Mouse (Mus musculus) heart, embryonic 15.5 days (tissue): ENCODE data around the gene Psapl1. TPM values are rescaled to one million over a fixed set of nuclear protein-coding genes. Genes with fewer than 3 reads are reported as not detected.

Experiments
- ATAC-seq: fragments of 200-750 bp; cut with Nextera tagmentation; replicated peaks from 2 replicates; pipeline ENCODE4 v1.8.0; 2017; ENCODE audit warnings: low read depth, moderate TSS enrichment; ENCODE audit not compliant: insufficient number of reproducible peaks, insufficient read depth, low FRiP score
- H3K27ac ChIP-seq: fragments of 300-500 bp; sonication (generic); 2 replicates; pipeline ENCODE4 v1.5.1; 2015; ENCODE audit warnings: mild to moderate bottlenecking, inconsistent platforms
- H3K27me3 ChIP-seq: fragments of 300-500 bp; sonication (generic); 2 replicates; pipeline ENCODE4 v1.6.1; 2015; ENCODE audit warnings: inconsistent platforms
- H3K36me3 ChIP-seq: fragments of 300-500 bp; sonication (generic); 2 replicates; pipeline ENCODE4 v1.6.1; 2015; ENCODE audit warnings: mild to moderate bottlenecking, inconsistent platforms
- H3K4me1 ChIP-seq: fragments of 300-500 bp; sonication (generic); replicated peaks from 2 replicates; pipeline ENCODE4 v1.6.1; 2015; ENCODE audit warnings: inconsistent platforms
- H3K4me2 ChIP-seq: fragments of 300-500 bp; sonication (generic); 2 replicates; pipeline ENCODE4 v1.6.1; 2015; ENCODE audit warnings: inconsistent platforms, mild to moderate bottlenecking, moderate library complexity
- H3K4me3 ChIP-seq: fragments of 300-500 bp; sonication (generic); 2 replicates; pipeline ENCODE4 v1.5.1; 2015; ENCODE audit warnings: mild to moderate bottlenecking, inconsistent platforms
- H3K9ac ChIP-seq: fragments of 300-500 bp; sonication (generic); 2 replicates; pipeline ENCODE4 v1.6.1; 2015; ENCODE audit warnings: mild to moderate bottlenecking, inconsistent platforms
- H3K9me3 ChIP-seq: fragments of 300-500 bp; sonication (generic); replicated peaks from 2 replicates; pipeline ENCODE4 v1.6.1; 2016; ENCODE audit warnings: inconsistent platforms
- WGBS: fragments of 180-500 bp; shearing (Covaris S2); methylation state at CpG from one replicate; pipeline ENCODE4 v1.1.7; 2015; ENCODE audit warnings: mixed read lengths; 5-methylcytosine and 5-hydroxymethylcytosine counted together
- polyA plus RNA-seq: library from polyadenylated mRNA; unstranded; fragments of >200 nt; fragmentation: Nextera tagmentation; extraction: Ambion mirVana; gene quantifications from 2 replicates; pipeline ENCODE4 v1.2.1, GENCODE M21; 2015

Psapl1 gene
- polyA plus RNA-seq: 0.13 and 0.20 TPM in 2 replicates

DNA sequence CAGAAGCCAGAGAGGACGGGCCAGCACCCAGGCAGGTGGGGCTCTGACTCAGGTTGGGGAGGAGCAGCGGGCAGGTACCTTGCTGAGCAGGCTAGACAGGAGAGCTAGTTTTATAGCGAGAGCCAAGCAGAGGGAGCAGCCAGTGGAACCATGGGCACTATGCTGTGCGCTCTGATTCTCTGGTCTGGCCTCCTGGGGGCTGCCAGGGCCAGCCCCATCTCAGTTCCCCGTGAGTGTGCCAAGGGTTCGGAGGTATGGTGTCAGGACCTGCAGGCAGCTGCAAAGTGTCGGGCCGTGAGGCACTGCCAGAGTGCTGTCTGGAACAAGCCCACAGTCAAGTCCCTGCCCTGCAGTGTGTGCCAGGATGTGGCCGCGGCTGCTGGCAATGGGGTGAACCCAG lies at the start of gene Psapl1:
Psapl1 (plus strand) TSS at position 106 of the 400 bp plus-strand sequence.
- no peaks in the 10 kb centered on the region for H3K9me3 ChIP-seq
- no peak within 1 kb of the TSS for H3K9ac ChIP-seq
- no peak within 1 kb of the TSS for H3K4me2 ChIP-seq
- no peak for ATAC-seq
- 85% methylated on average over 10 of the region's 10 CpGs for WGBS
- no peak within 1 kb of the TSS for H3K4me3 ChIP-seq
- no peaks in the 10 kb centered on the region for H3K36me3 ChIP-seq
- H3K27me3 ChIP-seq: no peaks in the 10 kb centered on the region
- no peak within 1 kb of the TSS for H3K27ac ChIP-seq
- peaks cover 6% of the 10 kb centered on the region for H3K4me1 ChIP-seq

DNA sequence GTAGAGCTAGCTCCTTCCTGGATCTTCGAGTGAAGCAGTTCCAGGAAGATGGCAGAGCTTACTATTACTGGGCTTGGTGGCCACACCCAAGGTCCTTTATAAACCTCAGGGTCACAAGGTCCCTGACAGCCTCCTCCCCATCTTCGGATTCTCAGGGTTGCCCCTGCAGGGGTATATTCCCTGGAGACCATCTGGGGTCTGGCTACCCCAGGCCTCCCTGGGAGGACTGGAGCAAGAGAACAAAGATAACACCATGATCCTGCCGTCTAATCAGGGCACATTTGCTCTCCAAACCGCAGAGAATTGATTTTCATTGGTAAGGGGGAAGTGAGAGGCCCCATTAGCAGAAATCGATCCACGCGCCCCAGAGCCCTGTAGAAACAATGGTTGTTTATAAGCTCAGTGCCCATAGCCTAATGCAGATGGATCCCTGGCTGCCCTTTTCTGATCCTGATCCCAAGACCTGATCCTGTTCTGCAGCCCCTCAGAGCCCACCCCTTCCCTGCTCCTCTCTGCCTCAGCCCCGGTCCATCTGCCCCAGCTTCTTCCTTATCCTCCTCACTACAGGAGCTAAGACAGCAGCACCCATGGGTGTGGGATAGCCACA lies 48.8 kb upstream of the Psapl1 start:
- Histone ChIP-seq H3K4me3 (no peak overlapping the region), H3K9ac (no peak overlapping the region), H3K4me2 (no peak overlapping the region), H3K27me3 (no peaks in the 10 kb centered on the region), H3K36me3 (no peaks in the 10 kb centered on the region), H3K27ac (no peak overlapping the region), H3K9me3 (no peaks in the 10 kb centered on the region), H3K4me1 (no peaks in the 10 kb centered on the region)
- ATAC-seq: no peak
- WGBS: 62% methylated on average over 8 of the region's 8 CpGs

DNA sequence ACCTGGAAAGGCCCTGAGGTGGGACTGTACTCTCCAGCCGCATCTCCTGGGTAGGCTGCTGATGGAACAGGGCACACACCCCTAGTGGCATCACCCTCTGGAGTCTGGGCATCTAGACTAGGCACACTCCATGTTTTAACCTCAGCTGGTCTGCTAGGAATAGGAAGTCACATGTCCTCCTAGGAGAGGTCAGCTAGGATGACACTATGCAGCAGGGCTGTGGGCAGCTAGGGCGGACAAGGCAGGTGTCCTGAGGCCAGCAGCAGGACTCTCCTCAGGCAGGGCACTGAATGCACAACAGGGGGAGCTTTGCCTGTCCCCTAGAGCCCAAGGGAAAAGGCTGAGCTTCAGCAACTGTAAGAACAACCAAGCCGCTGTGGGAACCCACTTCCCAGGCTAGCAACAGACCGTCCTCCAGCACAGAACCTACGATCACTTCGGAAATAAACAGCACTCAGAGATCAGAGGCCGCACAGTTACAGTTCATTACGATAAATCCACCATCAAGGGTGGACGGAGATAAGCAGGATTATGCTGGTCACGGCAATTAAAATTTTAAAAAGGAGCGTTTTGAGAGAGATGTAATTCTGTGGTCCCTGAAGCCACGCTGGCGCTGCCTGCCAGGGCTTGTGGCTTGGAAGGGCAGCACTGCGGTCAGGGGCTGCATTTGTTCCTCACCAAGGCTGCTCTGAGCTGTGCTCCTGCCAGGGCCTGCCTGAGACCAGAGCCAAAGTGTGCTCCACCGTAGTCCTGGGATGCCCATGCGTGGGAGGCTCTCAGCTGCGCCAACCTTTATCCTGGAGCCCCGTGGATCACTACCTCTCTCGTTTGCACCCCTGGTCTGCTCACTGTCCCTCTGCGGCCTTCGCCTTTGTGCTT lies 38.2 kb upstream of the Psapl1 start:
- Histone ChIP-seq H3K27ac (no peak overlapping the region), H3K36me3 (no peaks in the 10 kb centered on the region), H3K9me3 (no peaks in the 10 kb centered on the region), H3K4me3 (no peak overlapping the region), H3K4me2 (no peak overlapping the region), H3K9ac (no peak overlapping the region), H3K4me1 (peaks cover 19% of the 10 kb centered on the region), H3K27me3 (no peaks in the 10 kb centered on the region)
- no peak for ATAC-seq
- 84% methylated on average over 21 of the region's 21 CpGs for WGBS

DNA sequence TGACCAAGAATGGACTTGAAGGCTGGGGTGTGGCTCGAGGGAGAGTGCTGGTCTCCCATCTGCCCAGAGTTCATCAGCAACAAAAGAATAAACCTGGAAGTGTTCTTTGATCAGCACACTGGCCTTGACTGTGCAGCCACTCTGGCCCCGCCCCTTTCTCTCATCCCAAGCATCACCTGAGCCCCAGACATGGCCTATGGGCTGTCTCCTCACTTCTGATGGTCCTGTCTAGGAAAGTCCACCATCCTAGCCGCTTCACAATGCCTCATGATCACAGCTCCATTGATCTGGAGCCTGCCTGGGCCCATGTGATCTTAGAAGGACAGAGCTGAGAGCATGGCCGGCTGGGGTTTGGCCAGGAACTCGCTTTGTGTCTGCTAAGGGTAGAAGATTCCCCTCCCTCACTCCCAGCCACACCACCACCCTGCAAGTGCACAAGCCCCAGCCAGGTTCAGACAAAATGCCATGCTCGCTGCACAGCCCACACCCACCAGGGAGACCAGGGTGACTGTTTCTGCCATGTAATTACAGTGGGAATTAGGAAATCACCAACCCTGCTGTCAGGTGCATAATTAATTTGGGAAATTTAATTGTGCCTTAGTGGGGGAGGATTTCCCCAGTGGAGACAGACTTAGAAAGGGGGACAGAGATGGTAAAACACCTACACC lies 37.3 kb upstream of the Psapl1 start:
- H3K4me1 ChIP-seq: peaks cover 25% of the 10 kb centered on the region
- ATAC-seq: no peak
- no peaks in the 10 kb centered on the region for H3K27me3 ChIP-seq
- no peaks in the 10 kb centered on the region for H3K9me3 ChIP-seq
- no peak overlapping the region for H3K27ac ChIP-seq
- no peaks in the 10 kb centered on the region for H3K36me3 ChIP-seq
- no peak overlapping the region for H3K4me3 ChIP-seq
- H3K4me2 ChIP-seq: no peak overlapping the region
- H3K9ac ChIP-seq: no peak overlapping the region
- 74% methylated on average over 6 of the region's 6 CpGs for WGBS

DNA sequence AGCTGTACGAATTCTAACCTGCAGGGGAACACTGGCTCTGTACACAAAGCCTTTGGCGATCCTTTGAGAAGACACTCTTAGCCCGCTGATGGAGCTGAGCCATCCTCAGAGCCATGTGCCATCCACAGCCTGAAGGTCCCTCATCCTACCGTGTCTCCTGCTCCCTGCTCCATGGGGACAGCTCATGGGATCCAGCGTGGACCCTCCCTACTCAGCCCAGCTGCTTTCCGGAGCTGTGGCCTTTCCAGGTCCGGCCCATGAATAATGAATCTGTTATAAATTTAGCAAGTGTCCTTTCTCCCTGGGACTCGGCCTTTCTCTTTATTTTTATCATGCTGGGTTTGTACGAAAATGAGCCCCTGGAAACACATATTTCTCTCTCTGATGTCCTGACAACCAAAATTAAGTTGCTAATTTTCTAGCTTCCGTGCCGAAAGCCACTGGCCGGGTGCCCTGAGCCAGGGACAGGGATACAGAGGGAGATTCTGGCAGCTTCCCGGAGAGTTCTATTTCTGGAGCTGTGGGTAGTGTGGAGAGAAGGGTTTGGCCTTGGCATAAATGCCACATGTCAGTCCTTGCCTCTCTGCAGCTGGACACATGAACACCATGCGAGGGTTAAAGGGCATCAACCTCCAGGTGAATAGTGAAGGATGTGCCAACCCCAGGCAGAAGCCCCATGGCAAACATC lies 34.7 kb upstream of the Psapl1 start:
- 0 out of 2 replicates have a peak, but pooled peaks have one; percentile 21 for ATAC-seq
- peak overlapping the region; percentile 69 for H3K27ac ChIP-seq
- no peak overlapping the region for H3K4me3 ChIP-seq
- H3K4me2 ChIP-seq: peak overlapping the region; percentile 8; the same call in 1 of the 2 replicates
- WGBS: 48% methylated on average over 14 of the region's 14 CpGs
- H3K9me3 ChIP-seq: no peaks in the 10 kb centered on the region
- H3K36me3 ChIP-seq: no peaks in the 10 kb centered on the region
- H3K4me1 ChIP-seq: peaks cover 25% of the 10 kb centered on the region
- H3K9ac ChIP-seq: no peak overlapping the region
- no peaks in the 10 kb centered on the region for H3K27me3 ChIP-seq

DNA sequence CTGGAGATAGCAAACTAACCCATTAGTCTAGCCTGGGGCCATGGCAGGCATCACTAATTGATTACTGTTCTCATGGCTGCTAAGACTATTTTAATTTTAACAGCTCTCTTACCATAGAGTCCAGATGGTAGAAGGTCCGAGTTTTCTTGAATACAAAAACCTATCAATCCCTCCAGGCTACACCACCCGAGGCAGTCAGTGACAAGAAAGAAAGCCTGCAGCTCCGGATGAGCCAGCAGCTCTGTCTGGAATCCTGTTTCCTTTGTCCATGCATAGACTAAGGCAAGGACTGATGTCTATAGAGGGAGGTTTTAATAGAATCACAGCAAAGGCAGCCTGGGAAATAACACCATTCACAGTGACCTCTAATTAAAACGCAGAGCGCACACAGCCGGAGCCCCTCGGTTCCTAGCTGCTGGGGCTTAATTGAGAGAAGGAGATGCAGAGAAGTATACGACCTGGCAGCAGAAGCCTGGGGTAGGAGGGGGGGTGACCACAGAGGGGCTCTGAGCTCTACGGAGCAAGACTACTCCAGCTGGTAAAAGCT lies 29.2 kb upstream of the Psapl1 start:
- H3K4me3 ChIP-seq: no peak overlapping the region
- H3K27me3 ChIP-seq: no peaks in the 10 kb centered on the region
- no peak overlapping the region for H3K4me2 ChIP-seq
- no peaks in the 10 kb centered on the region for H3K36me3 ChIP-seq
- no peak for ATAC-seq
- 69% methylated on average over 9 of the region's 9 CpGs for WGBS
- no peak overlapping the region for H3K9ac ChIP-seq
- peaks cover 19% of the 10 kb centered on the region for H3K4me1 ChIP-seq
- no peak overlapping the region for H3K27ac ChIP-seq
- no peaks in the 10 kb centered on the region for H3K9me3 ChIP-seq

DNA sequence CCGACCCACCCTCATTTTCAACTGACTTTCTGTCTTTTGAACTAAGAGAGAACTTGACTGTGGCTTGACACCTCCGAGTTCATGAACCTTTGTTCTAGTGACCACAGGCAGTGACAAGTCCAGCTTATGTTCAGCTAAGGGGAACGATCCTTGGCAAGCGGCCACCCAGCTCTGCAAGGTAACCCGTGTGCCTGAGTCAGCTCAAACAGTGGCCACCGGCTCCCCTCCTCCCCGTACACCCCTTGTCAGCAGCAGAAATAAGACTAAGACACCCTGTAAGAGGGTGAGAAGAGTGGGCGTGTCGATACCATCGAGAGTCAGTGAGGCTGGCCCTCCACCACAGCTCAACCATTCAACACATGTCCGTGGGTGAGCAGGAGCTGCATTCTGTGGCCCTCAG lies 27.4 kb upstream of the Psapl1 start:
- Histone ChIP-seq H3K9ac (no peak overlapping the region), H3K36me3 (no peaks in the 10 kb centered on the region), H3K27me3 (no peaks in the 10 kb centered on the region), H3K27ac (no peak overlapping the region), H3K9me3 (no peaks in the 10 kb centered on the region), H3K4me3 (no peak overlapping the region), H3K4me2 (no peak overlapping the region), H3K4me1 (peaks cover 6% of the 10 kb centered on the region; the same call in 1 of the 2 replicates)
- ATAC-seq: peak; percentile 58
- WGBS: 45% methylated on average over 11 of the region's 11 CpGs

DNA sequence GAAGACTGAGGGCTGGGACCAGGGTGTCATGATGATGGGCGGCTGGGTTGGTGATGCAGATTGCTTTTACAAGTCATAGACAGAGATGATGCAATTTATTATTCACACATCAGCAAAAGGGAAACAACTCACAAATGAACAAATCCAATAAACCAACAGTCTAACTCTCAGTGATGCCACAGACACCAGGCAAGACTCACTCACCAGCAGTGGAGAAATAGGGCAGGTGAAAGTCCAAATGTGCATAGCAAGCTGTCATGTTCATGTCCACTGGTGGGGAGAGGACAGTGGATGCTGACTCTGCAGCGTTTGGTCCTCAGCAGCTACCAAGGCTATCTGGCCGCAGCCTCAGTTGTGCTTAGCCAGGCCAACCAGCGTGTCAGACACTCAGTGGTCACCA lies 26.9 kb upstream of the Psapl1 start:
- H3K9ac ChIP-seq: no peak overlapping the region
- H3K27me3 ChIP-seq: no peaks in the 10 kb centered on the region
- H3K4me2 ChIP-seq: no peak overlapping the region
- H3K36me3 ChIP-seq: no peaks in the 10 kb centered on the region
- H3K4me3 ChIP-seq: no peak overlapping the region
- 80% methylated on average over 4 of the region's 4 CpGs for WGBS
- no peaks in the 10 kb centered on the region for H3K9me3 ChIP-seq
- H3K4me1 ChIP-seq: peaks cover 5% of the 10 kb centered on the region; the same call in 1 of the 2 replicates
- ATAC-seq: no peak
- H3K27ac ChIP-seq: no peak overlapping the region

DNA sequence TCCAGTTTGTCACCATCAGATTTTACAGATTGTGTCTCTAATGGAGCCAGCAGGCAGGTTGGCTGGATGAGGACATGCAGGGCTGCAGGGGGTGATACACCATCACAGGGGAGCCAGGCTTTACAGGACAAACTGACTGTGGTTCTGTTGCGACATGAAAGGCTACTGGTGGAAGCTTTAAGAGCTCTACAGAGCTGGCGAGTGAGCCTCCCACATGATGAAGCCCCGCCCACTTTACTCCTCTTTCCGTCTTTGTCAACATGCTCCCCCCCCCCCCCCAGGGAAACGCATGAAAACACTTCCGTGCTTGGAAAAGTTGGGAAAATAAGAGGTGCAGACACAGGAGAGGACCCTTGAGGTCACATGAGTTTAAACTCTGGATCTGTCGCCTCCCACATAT lies 25.6 kb upstream of the Psapl1 start:
- H3K9me3 ChIP-seq: no peaks in the 10 kb centered on the region
- no peak overlapping the region for H3K9ac ChIP-seq
- H3K4me3 ChIP-seq: no peak overlapping the region
- ATAC-seq: no peak
- no peak overlapping the region for H3K27ac ChIP-seq
- H3K4me1 ChIP-seq: peaks cover 5% of the 10 kb centered on the region; the same call in 1 of the 2 replicates
- no peaks in the 10 kb centered on the region for H3K27me3 ChIP-seq
- no peak overlapping the region for H3K4me2 ChIP-seq
- 53% methylated on average over 7 of the region's 7 CpGs for WGBS
- no peaks in the 10 kb centered on the region for H3K36me3 ChIP-seq

DNA sequence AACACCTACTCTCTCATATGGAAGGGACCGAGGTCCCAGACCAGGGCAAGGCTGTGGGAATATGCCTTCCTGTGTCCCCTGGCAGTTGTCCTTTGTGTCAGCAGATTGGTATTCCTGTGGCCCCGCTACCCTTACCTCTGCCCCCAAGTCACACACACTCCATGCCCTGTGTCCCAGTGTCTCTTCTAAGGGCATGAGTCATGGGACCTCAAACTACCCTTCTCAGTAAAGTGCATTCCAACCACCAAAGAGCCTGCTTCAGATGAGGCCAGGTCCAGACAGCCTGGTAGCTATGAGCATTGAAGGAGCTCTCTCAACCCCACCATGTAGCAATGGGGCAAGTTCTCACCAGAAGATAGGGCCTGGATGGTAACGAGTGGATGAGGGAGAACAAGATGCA lies 25.0 kb upstream of the Psapl1 start:
- Histone ChIP-seq H3K27ac (no peak overlapping the region), H3K9me3 (no peaks in the 10 kb centered on the region), H3K4me2 (no peak overlapping the region), H3K36me3 (no peaks in the 10 kb centered on the region), H3K27me3 (no peaks in the 10 kb centered on the region), H3K9ac (no peak overlapping the region), H3K4me1 (peaks cover 5% of the 10 kb centered on the region; the same call in 1 of the 2 replicates), H3K4me3 (no peak overlapping the region)
- no peak for ATAC-seq
- 93% methylated on average over 3 of the region's 3 CpGs for WGBS

DNA sequence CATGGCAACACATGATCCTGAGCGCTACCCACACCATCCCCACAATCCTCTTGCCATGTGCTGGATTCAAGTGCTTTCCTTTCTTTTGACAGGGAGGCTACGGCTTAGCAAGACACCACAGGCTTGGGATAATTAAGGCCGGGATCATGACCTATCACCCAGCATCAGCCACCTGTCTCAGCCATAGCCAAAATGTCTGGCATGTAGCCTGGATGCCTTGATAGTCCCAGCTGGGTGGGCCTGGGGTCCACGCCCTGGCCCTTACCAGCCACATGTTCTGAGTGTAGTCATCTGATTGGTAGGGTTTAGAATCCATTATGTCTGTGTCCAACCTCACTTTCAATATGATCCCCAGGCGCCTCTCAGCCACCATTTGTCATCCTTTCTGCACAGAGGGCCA lies 24.1 kb upstream of the Psapl1 start:
- Histone ChIP-seq H3K4me2 (no peak overlapping the region), H3K9ac (no peak overlapping the region), H3K4me1 (peaks cover 5% of the 10 kb centered on the region; the same call in 1 of the 2 replicates), H3K4me3 (no peak overlapping the region), H3K36me3 (no peaks in the 10 kb centered on the region), H3K27ac (no peak overlapping the region), H3K27me3 (no peaks in the 10 kb centered on the region), H3K9me3 (no peaks in the 10 kb centered on the region)
- no peak for ATAC-seq
- 90% methylated on average over 5 of the region's 5 CpGs for WGBS
